Mouse (Mus musculus): ENCODE measurements around the gene Lzts3.
"Not testable (repeated sequence)": the region's sequence is repeated elsewhere in the genome, so short reads cannot be mapped to it uniquely, and the experiment has no call there.

The Lzts3 gene

GRCm38 (mm10) chr2:130642684-130643369, at the start of gene Lzts3:
Gene Lzts3 (minus strand): TSS chr2:130642803.
- DNase-seq, result peak; percentile 94

GRCm38 (mm10) chr2:130689011-130689410, 46.4 kb upstream of the Lzts3 start:
- DNase-seq, result no peak

GRCm38 (mm10) chr2:130685426-130685825, 42.8 kb upstream of the Lzts3 start:
- no peak for DNase-seq

GRCm38 (mm10) chr2:130681531-130681930, 38.9 kb upstream of the Lzts3 start:
- DNase-seq, result no peak

GRCm38 (mm10) chr2:130679899-130680298, 37.3 kb upstream of the Lzts3 start:
- no peak for DNase-seq

GRCm38 (mm10) chr2:130679154-130679553, 36.6 kb upstream of the Lzts3 start:
- DNase-seq, result no peak

GRCm38 (mm10) chr2:130677211-130677610, 34.6 kb upstream of the Lzts3 start:
- DNase-seq, result no peak

- peak; percentile 85 for DNase-seq
Measured at GRCm38 (mm10) chr2:130667559-130667958, 25.0 kb upstream of the Lzts3 start, which contains the start of gene Itpa. Gene Itpa (plus strand): TSS chr2:130667610.

- DNase-seq, result peak; percentile 94
Measured at GRCm38 (mm10) chr2:130664102-130664701, 21.6 kb upstream of the Lzts3 start, which contains the start of gene Ddrgk1. Gene Ddrgk1 (minus strand): TSS chr2:130664659.

- DNase-seq, result no peak
Measured at GRCm38 (mm10) chr2:130663342-130663741, 20.7 kb upstream of the Lzts3 start.

GRCm38 (mm10) chr2:130658530-130658929, 15.9 kb upstream of the Lzts3 start:
- no peak for DNase-seq

- no peak for DNase-seq
Measured at GRCm38 (mm10) chr2:130657541-130657940, 14.9 kb upstream of the Lzts3 start.

GRCm38 (mm10) chr2:130656536-130656935, 13.9 kb upstream of the Lzts3 start:
- DNase-seq, result no peak

- no peak for DNase-seq
Measured at GRCm38 (mm10) chr2:130655660-130656339, 13.2 kb upstream of the Lzts3 start.

GRCm38 (mm10) chr2:130653760-130654159, 11.2 kb upstream of the Lzts3 start:
- DNase-seq, result no peak

GRCm38 (mm10) chr2:130653303-130653702, 10.7 kb upstream of the Lzts3 start:
- DNase-seq, result no peak

GRCm38 (mm10) chr2:130649028-130649427, 6.4 kb upstream of the Lzts3 start:
- DNase-seq, result not testable (repeated sequence)

- DNase-seq, result no peak
Measured at GRCm38 (mm10) chr2:130645198-130645597, 2.6 kb upstream of the Lzts3 start.

- no peak for DNase-seq
Measured at GRCm38 (mm10) chr2:130642197-130642660, 374 bp downstream of the Lzts3 start.

- no peak for DNase-seq
Measured at GRCm38 (mm10) chr2:130641351-130642025, 1.1 kb downstream of the Lzts3 start.

- no peak for DNase-seq
Measured at GRCm38 (mm10) chr2:130639276-130639675, 3.3 kb downstream of the Lzts3 start.

- DNase-seq, result no peak
Measured at GRCm38 (mm10) chr2:130638101-130638611, 4.4 kb downstream of the Lzts3 start.

GRCm38 (mm10) chr2:130635847-130636246, 6.8 kb downstream of the Lzts3 start:
- DNase-seq, result no peak
